Mouse (Mus musculus) lung, embryonic 15.5 days (tissue): ENCODE data around the gene Scamp3. TPM values are rescaled to one million over a fixed set of nuclear protein-coding genes. Genes with fewer than 3 reads are reported as not detected.
A peak's percentile ranks its signal among the peaks of the same experiment; 100 is the strongest.

ENCODE experiments used
- ATAC-seq: fragments of 200-750 bp; cut with Nextera tagmentation; 2 replicates; pipeline ENCODE4 v1.8.0; 2017; ENCODE audit warnings: moderate number of reproducible peaks, borderline replicate concordance; ENCODE audit not compliant: low FRiP score, low TSS enrichment; ENCODE audit errors: extremely low read depth
- H3K27ac ChIP-seq: fragments of 300-500 bp; sonication (generic); 2 replicates; pipeline ENCODE4 v1.5.1; 2015; ENCODE audit warnings: moderate library complexity, mild to moderate bottlenecking, inconsistent platforms
- H3K27me3 ChIP-seq: fragments of 300-500 bp; sonication (generic); 2 replicates; pipeline ENCODE4 v1.6.1; 2015; ENCODE audit warnings: inconsistent platforms
- H3K36me3 ChIP-seq: fragments of 300-500 bp; sonication (generic); 2 replicates; pipeline ENCODE4 v1.6.1; 2015; ENCODE audit warnings: inconsistent platforms
- H3K4me1 ChIP-seq: fragments of 300-500 bp; sonication (generic); 2 replicates; pipeline ENCODE4 v1.6.1; 2015; ENCODE audit warnings: inconsistent platforms
- H3K4me2 ChIP-seq: fragments of 300-500 bp; sonication (generic); 2 replicates; pipeline ENCODE4 v1.6.1; 2015; ENCODE audit warnings: inconsistent platforms, mild to moderate bottlenecking, moderate library complexity
- H3K4me3 ChIP-seq: fragments of 300-500 bp; sonication (generic); 2 replicates; pipeline ENCODE4 v1.5.1; 2015; ENCODE audit warnings: mild to moderate bottlenecking, inconsistent platforms
- H3K9ac ChIP-seq: fragments of 300-500 bp; sonication (generic); 2 replicates; pipeline ENCODE4 v1.6.1; 2015; ENCODE audit warnings: inconsistent platforms
- H3K9me3 ChIP-seq: fragments of 300-500 bp; sonication (generic); 2 replicates; pipeline ENCODE4 v1.6.1; 2016; ENCODE audit warnings: inconsistent platforms
- WGBS: fragments of 180-500 bp; shearing (Covaris S2); methylation state at CpG from one replicate; pipeline ENCODE4 v1.1.7; 2015; 5-methylcytosine and 5-hydroxymethylcytosine counted together
- polyA plus RNA-seq: library from polyadenylated mRNA; unstranded; fragments of >200 nt; fragmentation: Nextera tagmentation; extraction: Ambion mirVana; gene quantifications from 2 replicates; pipeline ENCODE4 v1.2.1, GENCODE M21; 2015

Gene Scamp3
- polyA plus RNA-seq, 1 experiment from 2014 or later: 110 TPM

DNA sequence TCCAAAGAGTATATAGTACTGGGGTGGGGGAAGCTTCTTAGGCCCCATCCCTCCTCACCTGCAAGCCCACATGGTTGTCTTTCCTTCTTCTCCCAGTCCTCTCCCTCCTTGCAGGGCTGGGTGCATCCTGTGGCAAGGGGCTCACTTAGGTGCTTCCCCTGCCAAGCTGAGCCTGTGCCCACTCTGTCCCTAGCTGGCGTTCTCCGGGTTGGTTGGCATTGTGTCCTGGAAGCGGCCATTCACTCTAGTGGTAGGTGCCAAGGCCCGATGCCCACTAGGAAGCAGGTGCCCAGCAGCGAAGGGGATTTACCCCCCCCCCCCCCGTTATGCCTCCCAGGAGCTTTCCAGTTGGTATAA, 6.7 kb downstream of the Scamp3 start:
- Histone ChIP-seq H3K27ac (no peak overlapping the region), H3K4me3 (peak overlapping the region; percentile 72)

DNA sequence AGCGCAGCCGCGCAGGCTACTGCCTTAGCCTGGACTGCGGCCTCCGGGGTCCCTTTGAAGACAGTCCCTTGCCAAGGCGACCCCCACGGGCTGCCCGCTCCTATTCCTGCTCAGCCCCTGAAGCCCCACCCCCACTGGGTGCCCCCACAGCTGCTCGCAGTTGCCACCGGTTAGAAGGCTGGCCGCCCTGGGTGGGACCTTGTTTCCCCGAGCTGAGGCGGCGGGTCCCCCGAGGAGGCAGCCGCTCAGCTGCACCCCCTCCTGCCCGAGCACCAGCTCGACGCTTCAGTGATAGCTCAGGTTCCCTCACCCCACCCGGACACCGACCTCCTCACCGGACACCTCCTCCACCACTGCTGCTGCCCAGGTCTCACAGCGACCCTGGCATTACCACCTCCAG, 9.9 kb downstream of the Scamp3 start:
- no peaks in the 10 kb centered on the region for H3K9me3 ChIP-seq
- H3K4me1 ChIP-seq: peaks cover 20% of the 10 kb centered on the region
- H3K27me3 ChIP-seq: no peaks in the 10 kb centered on the region
- no peak overlapping the region for H3K9ac ChIP-seq
- 49% methylated on average over 23 of the region's 23 CpGs for WGBS
- no peak for ATAC-seq
- no peak overlapping the region for H3K4me2 ChIP-seq
- no peak overlapping the region for H3K4me3 ChIP-seq
- H3K36me3 ChIP-seq: no peaks in the 10 kb centered on the region
- no peak overlapping the region for H3K27ac ChIP-seq

More for the DNA sequence above, 6.7 kb downstream of the Scamp3 start:
- ATAC-seq: no peak
- peaks cover 22% of the 10 kb centered on the region for H3K4me1 ChIP-seq
- H3K4me2 ChIP-seq: peak overlapping the region; percentile 95
- H3K36me3 ChIP-seq: peaks cover 29% of the 10 kb centered on the region
- H3K27me3 ChIP-seq: no peaks in the 10 kb centered on the region
- peak overlapping the region; percentile 71; the same call in 1 of the 2 replicates for H3K9ac ChIP-seq
- no peaks in the 10 kb centered on the region for H3K9me3 ChIP-seq
- WGBS: 73% methylated on average over 6 of the region's 6 CpGs

DNA sequence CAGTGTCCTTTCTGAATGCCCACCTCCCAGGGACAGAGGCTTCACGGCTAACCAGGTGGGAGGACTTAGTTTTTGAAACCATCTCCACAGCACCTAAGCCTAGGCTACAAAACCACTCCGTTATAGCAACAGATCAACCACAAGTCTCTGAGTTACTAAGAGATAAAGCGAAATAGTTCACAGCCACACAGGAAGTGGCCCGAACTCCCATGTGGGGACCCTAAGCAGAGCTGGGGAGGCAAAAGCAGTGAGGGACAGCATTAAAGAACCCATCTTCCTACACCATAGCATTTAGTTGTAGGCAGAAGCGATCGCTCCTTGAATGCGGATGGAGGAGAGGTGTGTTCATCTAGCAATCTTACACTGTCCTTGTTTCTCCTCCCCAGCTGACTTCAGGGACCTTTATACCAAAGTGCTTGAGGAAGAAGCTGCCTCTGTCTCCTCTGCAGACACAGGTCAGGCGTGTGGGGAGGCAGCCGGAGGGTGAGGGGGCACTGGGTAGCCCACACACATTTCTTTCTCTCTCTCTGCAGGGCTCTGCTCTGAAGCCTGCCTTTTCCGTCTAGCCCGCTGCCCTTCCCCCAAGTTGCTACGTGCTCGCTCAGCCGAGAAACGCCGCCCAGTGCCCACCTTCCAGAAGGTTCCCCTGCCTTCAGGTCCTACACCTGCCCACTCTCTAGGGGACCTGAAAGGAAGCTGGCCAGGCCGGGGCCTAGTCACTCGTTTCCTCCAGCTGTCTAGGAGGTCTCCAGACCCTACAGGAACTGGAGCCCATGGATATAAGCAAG, 10.6 kb downstream of the Scamp3 start:
- H3K27me3 ChIP-seq: no peaks in the 10 kb centered on the region
- no peak overlapping the region for H3K27ac ChIP-seq
- no peak overlapping the region for H3K9ac ChIP-seq
- no peak for ATAC-seq
- no peak overlapping the region for H3K4me2 ChIP-seq
- WGBS: 78% methylated on average over 18 of the region's 18 CpGs
- no peak overlapping the region for H3K4me3 ChIP-seq
- H3K36me3 ChIP-seq: no peaks in the 10 kb centered on the region
- peaks cover 13% of the 10 kb centered on the region for H3K4me1 ChIP-seq
- no peaks in the 10 kb centered on the region for H3K9me3 ChIP-seq

DNA sequence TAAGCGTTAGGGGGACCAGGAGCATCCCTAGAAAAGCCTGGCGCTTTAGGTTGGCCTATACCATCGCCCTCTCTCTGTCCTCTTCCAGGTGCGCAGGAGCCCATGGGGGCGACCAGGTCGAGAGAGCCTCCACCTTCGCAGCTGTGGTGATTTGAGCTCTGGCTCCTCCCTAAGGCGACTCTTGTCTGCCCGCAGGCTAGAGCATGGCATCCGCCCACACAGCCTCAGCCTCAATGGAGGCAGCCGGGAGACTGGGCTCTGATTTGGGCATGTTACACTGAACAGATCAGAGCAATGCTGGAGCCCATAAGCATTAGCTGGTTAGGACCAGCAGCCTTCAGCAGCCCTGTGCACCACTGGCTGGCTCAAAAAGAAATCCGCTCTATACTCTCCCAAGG, 11.2 kb downstream of the Scamp3 start:
- Histone ChIP-seq H3K9ac (no peak overlapping the region), H3K4me3 (no peak overlapping the region), H3K4me1 (peaks cover 11% of the 10 kb centered on the region), H3K27me3 (no peaks in the 10 kb centered on the region), H3K9me3 (no peaks in the 10 kb centered on the region), H3K4me2 (no peak overlapping the region), H3K36me3 (no peaks in the 10 kb centered on the region), H3K27ac (no peak overlapping the region)
- no peak for ATAC-seq
- WGBS: 73% methylated on average over 12 of the region's 12 CpGs

DNA sequence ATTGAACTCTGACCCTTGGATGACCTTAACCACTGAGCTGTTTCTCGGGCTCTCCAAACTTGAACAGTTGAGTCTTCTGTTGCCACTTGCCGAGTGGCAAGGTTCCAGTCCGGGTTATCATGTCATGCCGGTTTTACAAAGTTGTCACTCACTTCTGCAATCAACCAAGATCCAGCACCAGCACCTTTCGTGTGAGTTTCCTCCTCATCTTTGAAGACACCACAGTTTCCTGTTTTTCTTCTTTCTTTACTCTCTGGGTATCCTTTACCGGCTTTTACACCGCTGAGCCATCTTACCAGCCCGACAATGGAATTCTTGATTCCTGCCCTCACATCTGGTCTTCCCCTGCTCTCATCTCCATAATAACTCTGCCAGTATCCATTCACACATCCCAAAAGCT, 13.2 kb downstream of the Scamp3 start:
- H3K9ac ChIP-seq: no peak overlapping the region
- H3K4me1 ChIP-seq: no peaks in the 10 kb centered on the region
- H3K27me3 ChIP-seq: no peaks in the 10 kb centered on the region
- WGBS: 70% methylated on average over 8 of the region's 8 CpGs
- H3K36me3 ChIP-seq: no peaks in the 10 kb centered on the region
- no peak overlapping the region for H3K27ac ChIP-seq
- no peak overlapping the region for H3K4me2 ChIP-seq
- H3K9me3 ChIP-seq: no peaks in the 10 kb centered on the region
- no peak overlapping the region for H3K4me3 ChIP-seq
- ATAC-seq: no peak

DNA sequence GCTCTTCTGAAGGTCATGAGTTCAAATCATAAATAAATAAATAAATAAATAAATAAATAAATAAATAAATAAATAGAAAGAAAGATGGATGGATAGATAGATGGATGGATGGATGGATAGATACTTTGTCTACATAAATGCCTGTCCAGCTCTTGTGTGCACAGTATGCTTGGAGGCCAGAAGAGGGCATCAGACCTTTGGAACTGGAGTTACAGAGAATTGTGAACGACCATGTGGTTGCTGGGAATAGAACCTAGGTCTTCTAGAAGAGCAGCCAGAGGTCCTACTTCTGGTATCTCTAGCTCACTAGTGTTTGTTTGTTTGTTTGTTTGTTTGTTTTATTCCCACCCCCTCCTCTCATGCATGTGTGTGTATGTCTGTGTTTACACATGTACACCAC, 16.1 kb downstream of the Scamp3 start:
- WGBS: 66% methylated on average over 1 of the region's 1 CpGs

DNA sequence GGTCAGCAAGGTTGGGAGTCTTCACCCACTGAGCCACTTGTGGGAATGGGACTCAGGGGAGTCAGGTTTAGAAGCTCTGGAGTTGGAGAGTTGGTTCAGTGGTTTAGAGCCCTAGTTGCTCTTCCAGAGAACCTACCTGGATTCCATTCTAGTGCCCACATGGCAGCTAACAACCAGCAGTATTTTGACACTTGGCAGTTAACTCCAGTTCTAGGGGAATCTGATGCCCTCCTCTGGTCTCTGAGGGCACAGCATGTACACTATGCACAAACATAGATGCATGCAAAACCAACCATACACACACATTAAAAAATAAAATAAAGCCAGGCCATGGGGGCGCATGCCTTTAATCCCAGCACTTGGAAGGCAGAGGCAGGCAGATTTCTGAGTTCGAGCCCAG, 16.6 kb downstream of the Scamp3 start:
- Histone ChIP-seq H3K4me2 (no peak overlapping the region), H3K9ac (no peak overlapping the region), H3K4me3 (no peak overlapping the region), H3K36me3 (no peaks in the 10 kb centered on the region), H3K4me1 (peaks cover 9% of the 10 kb centered on the region; the same call in 1 of the 2 replicates), H3K27ac (no peak overlapping the region), H3K9me3 (no peaks in the 10 kb centered on the region), H3K27me3 (no peaks in the 10 kb centered on the region)
- no peak for ATAC-seq
- WGBS: 89% methylated on average over 2 of the region's 2 CpGs

More for the DNA sequence above, 16.1 kb downstream of the Scamp3 start:
- Histone ChIP-seq H3K36me3 (no peaks in the 10 kb centered on the region), H3K4me1 (peaks cover 9% of the 10 kb centered on the region; the same call in 1 of the 2 replicates), H3K9ac (no peak overlapping the region), H3K27me3 (no peaks in the 10 kb centered on the region), H3K9me3 (no peaks in the 10 kb centered on the region), H3K4me3 (no peak overlapping the region), H3K4me2 (no peak overlapping the region), H3K27ac (no peak overlapping the region)
- ATAC-seq: no peak

DNA sequence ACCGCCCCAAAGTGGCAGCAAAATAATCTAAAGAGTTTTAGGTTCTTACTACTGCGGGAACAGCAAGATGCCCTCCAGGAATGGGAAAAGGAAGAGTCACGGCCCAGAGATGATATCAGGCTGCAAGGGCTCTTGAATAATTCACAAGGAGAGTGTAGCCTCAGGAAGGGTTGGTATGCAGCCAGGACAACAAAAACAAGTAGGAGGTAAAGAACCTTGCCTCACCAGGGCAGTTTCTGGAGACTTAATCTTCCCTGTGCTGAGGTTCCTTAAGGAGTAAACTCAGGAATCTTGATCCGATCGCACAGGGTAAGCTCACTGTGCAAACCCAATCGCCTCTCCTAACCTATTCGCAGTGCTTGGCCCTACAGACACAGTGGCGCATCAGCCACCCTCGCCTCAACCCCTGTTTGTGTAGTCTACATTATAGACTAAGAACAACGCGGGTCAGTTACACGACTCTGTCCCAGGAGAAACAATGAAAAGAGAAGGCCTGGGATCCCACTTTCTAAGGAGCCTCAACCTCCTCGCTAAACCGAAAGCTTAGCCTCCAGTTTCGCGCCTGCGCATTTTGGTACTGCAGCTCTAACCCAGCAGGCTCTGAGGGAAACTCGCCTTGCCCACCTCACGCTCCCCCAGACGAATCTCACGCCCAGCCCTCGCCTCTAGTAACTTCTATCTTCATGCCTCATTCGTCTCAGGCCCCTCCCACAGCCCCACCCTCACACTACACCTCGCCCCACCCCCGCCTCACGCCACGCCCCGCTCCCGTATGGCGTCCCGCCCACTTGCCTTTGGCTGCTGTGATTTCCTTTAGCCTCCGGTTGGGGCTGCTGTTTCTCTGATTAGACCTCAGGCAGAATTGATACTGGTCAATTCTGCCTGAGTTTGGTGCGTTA, 19.0 kb downstream of the Scamp3 start:
- H3K4me2 ChIP-seq: peak overlapping the region; percentile 62
- peak overlapping the region; percentile 66 for H3K27ac ChIP-seq
- H3K9me3 ChIP-seq: no peaks in the 10 kb centered on the region
- H3K9ac ChIP-seq: peak overlapping the region; percentile 53
- H3K4me3 ChIP-seq: peak overlapping the region; percentile 43
- no peaks in the 10 kb centered on the region for H3K36me3 ChIP-seq
- H3K4me1 ChIP-seq: peaks cover 9% of the 10 kb centered on the region; the same call in 1 of the 2 replicates
- WGBS: 6% methylated on average over 33 of the region's 33 CpGs
- H3K27me3 ChIP-seq: no peaks in the 10 kb centered on the region
- peak; percentile 96 for ATAC-seq

DNA sequence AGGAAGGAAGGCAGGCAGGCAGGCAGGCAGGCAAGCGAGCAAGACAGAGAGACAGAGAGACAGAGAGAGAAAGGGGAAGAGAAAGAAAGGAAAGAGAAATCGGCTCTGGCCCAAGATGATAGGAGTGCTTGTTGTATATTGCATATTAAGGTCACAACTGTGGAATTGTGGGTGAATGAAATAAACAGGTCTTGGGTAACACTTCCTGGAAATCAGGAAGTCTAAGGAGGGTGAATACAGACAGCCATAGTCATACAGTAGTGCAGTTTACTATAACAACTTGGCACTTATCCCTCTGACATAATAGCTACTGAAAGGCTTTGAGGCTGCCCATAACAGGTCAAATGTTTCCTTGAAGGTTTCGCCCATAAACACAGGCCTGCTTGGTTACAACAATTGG, 22.6 kb downstream of the Scamp3 start:
- H3K4me2 ChIP-seq: no peak overlapping the region
- no peak overlapping the region for H3K4me3 ChIP-seq
- no peaks in the 10 kb centered on the region for H3K27me3 ChIP-seq
- H3K27ac ChIP-seq: no peak overlapping the region
- ATAC-seq: no peak
- peaks cover 15% of the 10 kb centered on the region for H3K4me1 ChIP-seq
- no peaks in the 10 kb centered on the region for H3K36me3 ChIP-seq
- 72% methylated on average over 3 of the region's 3 CpGs for WGBS
- H3K9ac ChIP-seq: no peak overlapping the region
- no peaks in the 10 kb centered on the region for H3K9me3 ChIP-seq

DNA sequence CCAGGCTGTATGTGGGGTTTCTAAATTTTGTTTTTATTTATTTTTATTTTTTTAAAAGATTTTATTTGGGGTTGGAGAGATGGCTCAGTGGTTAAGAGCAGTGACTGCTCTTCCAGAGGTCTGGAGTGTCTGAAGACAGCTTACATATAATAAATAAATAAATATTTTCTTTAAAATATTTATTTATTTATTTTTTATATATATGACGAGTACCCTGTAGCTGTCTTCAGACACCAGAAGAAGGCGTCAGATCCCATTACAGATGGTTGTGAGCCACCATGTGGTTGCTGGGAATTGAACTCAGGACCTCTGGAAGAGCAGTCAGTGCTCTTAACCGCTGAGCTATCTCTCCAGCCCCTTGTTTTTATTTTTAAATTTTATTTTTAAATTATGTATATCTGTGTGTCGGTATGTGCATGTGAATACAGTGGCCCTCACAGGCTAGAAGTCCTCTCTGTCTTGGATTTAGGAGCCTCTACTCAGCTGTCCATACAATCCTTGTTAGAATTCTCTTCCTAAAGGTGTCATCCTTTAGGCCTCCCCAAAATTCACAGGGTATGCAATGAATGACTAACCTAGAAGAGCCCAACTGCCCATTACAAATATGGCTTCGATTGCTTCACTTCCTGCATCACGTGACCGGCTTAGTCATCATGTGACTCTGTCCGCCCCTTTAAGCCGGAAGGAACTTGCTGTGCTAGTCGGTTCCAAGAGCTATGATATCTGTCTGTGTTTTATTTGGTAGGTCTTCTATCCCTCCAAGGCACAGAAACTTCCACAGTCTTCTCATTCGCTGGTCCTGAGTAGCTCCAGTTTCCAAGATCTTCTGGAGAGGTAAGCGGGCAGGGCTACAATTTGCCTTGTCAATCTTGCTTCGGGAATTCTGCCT, 25.2 kb downstream of the Scamp3 start, which contains the start of gene Gba:
Gba (plus strand) TSS at position 676 of the 889 bp plus-strand sequence.
- Histone ChIP-seq H3K36me3 (peaks cover 20% of the 10 kb centered on the region; the same call in 1 of the 2 replicates), H3K4me3 (peak within 1 kb of the TSS; percentile 52), H3K27me3 (no peaks in the 10 kb centered on the region), H3K9ac (peak within 1 kb of the TSS; percentile 37), H3K27ac (no peak within 1 kb of the TSS), H3K4me1 (peaks cover 6% of the 10 kb centered on the region), H3K9me3 (no peaks in the 10 kb centered on the region), H3K4me2 (peak within 1 kb of the TSS; percentile 64)
- peak; percentile 78 for ATAC-seq
- 22% methylated on average over 13 of the region's 13 CpGs for WGBS

DNA sequence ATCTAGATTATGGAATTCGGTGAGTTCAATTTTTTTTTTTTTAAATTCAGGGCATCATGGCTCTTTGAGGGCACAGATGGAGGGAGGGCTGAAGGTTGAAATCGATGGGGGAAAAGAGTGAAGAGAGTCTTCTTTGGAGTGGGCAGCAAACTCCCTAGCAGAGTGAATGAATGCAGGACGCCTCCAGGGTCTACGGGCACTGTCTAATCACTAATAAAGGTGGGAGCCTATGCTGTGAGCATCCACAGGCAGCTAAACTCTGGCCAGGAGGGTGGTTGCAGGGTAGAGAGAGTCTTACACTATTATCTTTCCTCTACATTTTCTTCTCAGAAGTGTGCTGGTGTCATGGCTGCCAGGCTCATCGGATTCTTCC, 25.9 kb downstream of the Scamp3 start:
- WGBS: 33% methylated on average over 5 of the region's 5 CpGs
- peak overlapping the region; percentile 52 for H3K4me3 ChIP-seq
- peak overlapping the region; percentile 37 for H3K9ac ChIP-seq
- H3K36me3 ChIP-seq: peaks cover 27% of the 10 kb centered on the region
- no peak for ATAC-seq
- no peak overlapping the region for H3K27ac ChIP-seq
- no peaks in the 10 kb centered on the region for H3K9me3 ChIP-seq
- H3K4me2 ChIP-seq: peak overlapping the region; percentile 64
- H3K4me1 ChIP-seq: peaks cover 6% of the 10 kb centered on the region
- H3K27me3 ChIP-seq: no peaks in the 10 kb centered on the region
